Mouse (Mus musculus) urinary bladder, postnatal 25 days (tissue): ENCODE results near the gene Hist2h2bb.

Source experiments
- DNase-seq: peaks from one replicate; pipeline ENCODE4 v3.0.0; 2022; ENCODE audit warnings: low spot score

The Hist2h2bb gene

DNA sequence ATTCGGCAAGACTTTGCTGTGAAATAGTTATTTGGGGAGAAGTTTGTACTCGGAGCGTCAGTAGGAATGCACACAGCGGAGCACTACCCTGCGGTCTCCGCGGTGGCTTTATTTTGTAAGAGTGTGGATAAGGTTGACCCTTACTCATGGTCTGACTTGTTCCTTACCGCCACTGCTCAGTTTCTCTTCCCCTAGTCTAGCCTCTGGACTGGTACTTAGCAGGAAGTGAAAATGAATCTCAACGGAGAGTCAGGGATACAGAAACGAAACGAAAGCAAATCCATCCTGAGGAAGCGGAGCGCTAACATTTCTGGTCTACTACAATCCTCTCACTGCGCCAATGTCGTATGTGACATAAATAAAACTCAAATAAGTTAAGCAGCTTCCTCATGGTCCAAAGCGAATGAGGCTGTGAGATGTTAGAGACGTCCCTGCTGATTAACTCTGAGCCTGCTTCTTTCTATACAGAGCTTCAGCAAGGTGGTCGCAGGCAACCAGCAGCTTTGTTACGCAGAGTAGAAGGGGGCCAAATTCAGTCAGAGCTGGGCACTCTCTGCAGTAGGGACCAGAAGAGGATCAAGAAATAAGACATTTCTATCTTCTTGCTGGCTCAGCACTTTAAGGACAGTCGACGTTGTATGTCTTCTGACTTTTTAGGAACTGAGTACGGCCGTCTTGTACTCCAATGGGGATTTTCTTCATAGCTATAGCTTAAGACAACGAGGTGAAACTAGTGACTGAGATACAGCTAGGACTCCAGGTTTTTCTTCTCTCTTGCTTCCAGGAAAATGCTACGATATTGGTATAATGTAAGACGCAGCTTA is 31.4 kb downstream of the Hist2h2bb start:
- DNase-seq = no peak

DNA sequence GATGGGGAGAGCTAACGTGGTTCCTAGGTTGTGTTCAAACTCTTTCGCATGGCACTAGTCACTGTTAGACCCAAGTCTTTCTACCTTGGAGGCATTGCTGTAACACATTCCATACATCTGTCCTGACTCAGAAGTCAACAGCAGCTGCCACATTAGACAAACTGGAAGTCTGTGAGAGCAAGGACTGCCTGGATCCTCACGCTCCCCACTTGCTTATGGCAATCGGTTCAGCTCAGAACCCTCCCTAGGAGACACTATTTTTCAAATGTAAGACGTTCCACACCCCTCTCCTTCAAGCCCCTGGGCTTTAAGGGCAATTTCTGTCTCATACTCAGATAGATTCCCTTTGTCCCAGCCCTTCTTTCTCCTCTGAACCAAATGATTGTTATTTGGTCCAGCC is 32.5 kb downstream of the Hist2h2bb start:
- DNase-seq = no peak

DNA sequence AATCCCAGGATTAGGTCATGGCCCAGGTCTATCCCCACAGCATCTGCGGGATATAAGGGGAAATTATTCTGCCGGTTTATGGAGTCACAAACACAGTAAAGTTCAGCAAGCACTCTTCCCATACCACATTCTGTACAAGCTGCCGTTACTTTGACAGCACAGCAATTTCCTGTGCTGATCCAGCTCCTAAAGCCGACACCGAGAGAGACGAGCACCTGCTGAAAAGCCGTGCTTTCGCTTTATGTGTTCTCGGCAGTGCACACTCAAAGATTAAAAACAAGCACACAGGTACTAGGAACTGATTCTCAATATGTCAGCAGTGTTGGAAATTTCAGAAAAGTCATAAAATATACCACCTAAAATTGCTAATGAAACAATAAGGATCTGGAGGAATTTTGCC is 37.0 kb downstream of the Hist2h2bb start:
- no peak for DNase-seq

DNA sequence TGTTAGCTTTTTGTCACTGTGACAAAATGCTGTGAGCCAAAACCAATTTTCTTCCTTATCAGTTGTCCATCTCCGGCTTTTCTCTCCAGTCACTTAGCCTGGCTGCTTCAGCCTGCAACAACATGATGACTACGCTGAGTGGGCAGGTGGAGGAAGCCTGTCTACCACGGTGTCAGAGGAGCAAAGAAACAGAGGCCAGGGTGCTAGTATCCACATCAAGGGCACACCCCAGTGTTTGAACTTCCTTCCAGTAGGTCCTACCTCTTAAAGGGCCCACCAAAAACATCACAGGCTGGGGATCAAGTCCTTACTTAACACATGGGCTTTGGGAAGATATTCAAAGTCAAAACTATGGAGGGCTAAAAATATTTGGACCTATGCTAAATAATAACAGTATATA is 39.9 kb downstream of the Hist2h2bb start:
- DNase-seq = no peak

DNA sequence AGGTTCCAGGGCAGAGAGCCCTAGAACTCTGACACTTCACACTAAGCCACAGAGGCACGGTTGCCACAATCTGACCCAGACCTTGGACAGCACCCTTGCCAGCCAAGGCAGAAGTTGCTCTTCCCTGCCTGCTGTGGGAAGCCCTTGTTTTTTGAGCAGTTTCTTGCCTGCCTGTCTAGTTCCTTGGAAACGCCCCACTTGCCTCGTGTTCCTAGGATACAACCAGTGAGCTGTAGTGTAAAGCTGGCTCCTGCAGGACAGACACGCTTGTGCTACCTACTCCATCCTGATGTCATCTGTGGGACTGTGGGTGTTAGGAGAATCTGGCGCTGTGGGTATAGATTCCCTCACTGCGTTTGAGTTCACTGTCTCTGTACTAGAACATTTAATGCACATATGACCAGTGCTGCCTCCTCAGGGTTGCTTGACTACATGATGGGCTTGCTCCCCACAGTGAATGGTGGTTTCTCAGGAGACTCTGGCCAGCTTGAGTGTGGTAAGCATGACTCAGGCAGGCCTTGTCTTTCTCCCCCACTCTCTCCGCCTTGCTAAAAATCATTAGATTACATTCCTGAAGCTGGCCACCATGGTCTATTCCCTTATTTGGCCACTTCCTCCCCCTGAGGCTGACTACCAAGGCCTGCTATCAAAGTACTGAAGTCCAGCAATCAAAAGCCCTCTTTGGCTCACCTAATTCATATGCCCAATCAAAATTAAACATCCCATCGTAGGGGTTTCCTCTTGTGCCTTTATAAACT is 43.0 kb downstream of the Hist2h2bb start:
- DNase-seq = no peak
